Mouse (Mus musculus): Measurements from ENCODE around the gene Kdm1b.

Kdm1b gene

GRCm38 (mm10) chr13:47043030-47043680, at the start of gene Kdm1b:
Gene Kdm1b (plus strand): TSS chr13:47043499.
- peak; percentile 99 for DNase-seq

- DNase-seq = no peak
Measured at GRCm38 (mm10) chr13:46997355-46997754, 45.9 kb upstream of the Kdm1b start.

- no peak for DNase-seq
Measured at GRCm38 (mm10) chr13:46999498-46999897, 43.8 kb upstream of the Kdm1b start.

GRCm38 (mm10) chr13:47001590-47001989, 41.7 kb upstream of the Kdm1b start:
- DNase-seq = no peak

- no peak for DNase-seq
Measured at GRCm38 (mm10) chr13:47013740-47014139, 29.6 kb upstream of the Kdm1b start.

GRCm38 (mm10) chr13:47014334-47015194, 28.7 kb upstream of the Kdm1b start, which contains the start of gene Nhlrc1:
Gene Nhlrc1 (minus strand): TSS chr13:47014850.
- DNase-seq = peak; percentile 83 to 88

GRCm38 (mm10) chr13:47015195-47015501, 28.2 kb upstream of the Kdm1b start:
- DNase-seq = no peak

GRCm38 (mm10) chr13:47017259-47017658, 26.0 kb upstream of the Kdm1b start:
- DNase-seq = peak; percentile 74 to 79

GRCm38 (mm10) chr13:47019774-47020173, 23.5 kb upstream of the Kdm1b start:
- no peak for DNase-seq

GRCm38 (mm10) chr13:47020798-47021197, 22.5 kb upstream of the Kdm1b start:
- peak; percentile 11 to 31 for DNase-seq

- DNase-seq = peak in 1 of 2 experiments; percentile 25
Measured at GRCm38 (mm10) chr13:47030376-47031107, 12.8 kb upstream of the Kdm1b start.

- DNase-seq = no peak
Measured at GRCm38 (mm10) chr13:47033602-47034001, 9.7 kb upstream of the Kdm1b start.

- no peak for DNase-seq
Measured at GRCm38 (mm10) chr13:47037946-47038345, 5.4 kb upstream of the Kdm1b start.

GRCm38 (mm10) chr13:47040061-47040460, 3.2 kb upstream of the Kdm1b start:
- DNase-seq = no peak

GRCm38 (mm10) chr13:47042024-47042633, 1.2 kb upstream of the Kdm1b start:
- no peak for DNase-seq

GRCm38 (mm10) chr13:47043833-47044616, 726 bp downstream of the Kdm1b start:
- DNase-seq = peak in 1 of 2 experiments; percentile 32

GRCm38 (mm10) chr13:47044617-47044947, 1.3 kb downstream of the Kdm1b start, which contains the start of gene Tpmt:
Gene Tpmt (minus strand): TSS chr13:47044737.
- DNase-seq = peak in 1 of 2 experiments; percentile 53

GRCm38 (mm10) chr13:47047996-47048395, 4.7 kb downstream of the Kdm1b start:
- DNase-seq = peak in 1 of 2 experiments; percentile 22

- DNase-seq = no peak
Measured at GRCm38 (mm10) chr13:47050009-47050408, 6.7 kb downstream of the Kdm1b start.

GRCm38 (mm10) chr13:47053971-47054370, 10.7 kb downstream of the Kdm1b start:
- DNase-seq = no peak

GRCm38 (mm10) chr13:47056126-47056525, 12.8 kb downstream of the Kdm1b start:
- DNase-seq = no peak

GRCm38 (mm10) chr13:47056781-47057180, 13.5 kb downstream of the Kdm1b start:
- no peak for DNase-seq
